Mouse (Mus musculus) heart, embryonic 11.5 days (tissue): ENCODE data around the gene Rrp1b. TPM values are rescaled to one million over a fixed set of nuclear protein-coding genes. Genes with fewer than 3 reads are reported as not detected.

ENCODE experiments used
- ATAC-seq: fragments of 200-750 bp; cut with Nextera tagmentation; replicated peaks from 2 replicates; pipeline ENCODE4 v1.8.0; 2017; ENCODE audit warnings: moderate library complexity; ENCODE audit not compliant: insufficient number of reproducible peaks, low FRiP score, low TSS enrichment
- H3K27ac ChIP-seq: fragments of 300-500 bp; sonication (generic); 2 replicates; pipeline ENCODE4 v1.5.1; 2014; ENCODE audit warnings: mild to moderate bottlenecking, low read depth, low read length
- H3K27me3 ChIP-seq: fragments of 300-500 bp; sonication (generic); 2 replicates; pipeline ENCODE4 v1.6.1; 2014; ENCODE audit warnings: mild to moderate bottlenecking, low read length, mixed read lengths; ENCODE audit not compliant: control insufficient read depth, insufficient read depth
- H3K36me3 ChIP-seq: fragments of 300-500 bp; sonication (generic); 2 replicates; pipeline ENCODE4 v1.6.1; 2014; ENCODE audit warnings: mild to moderate bottlenecking, low read length, moderate library complexity, mixed read lengths; ENCODE audit not compliant: control insufficient read depth, insufficient read depth
- H3K4me1 ChIP-seq: fragments of 300-500 bp; sonication (generic); 2 replicates; pipeline ENCODE4 v1.6.1; 2014; ENCODE audit warnings: low read length; ENCODE audit not compliant: control insufficient read depth, insufficient read depth
- H3K4me2 ChIP-seq: fragments of 300-500 bp; sonication (generic); 2 replicates; pipeline ENCODE4 v1.6.1; 2014; ENCODE audit warnings: mild to moderate bottlenecking, moderate library complexity
- H3K4me3 ChIP-seq: fragments of 300-500 bp; sonication (generic); 2 replicates; pipeline ENCODE4 v1.5.1; 2014; ENCODE audit warnings: low read depth, low read length
- H3K9ac ChIP-seq: fragments of 300-500 bp; sonication (generic); 2 replicates; pipeline ENCODE4 v1.6.1; 2014; ENCODE audit warnings: mild to moderate bottlenecking, low read depth, low read length, moderate library complexity
- H3K9me3 ChIP-seq: fragments of 300-500 bp; sonication (generic); replicated peaks from 2 replicates; pipeline ENCODE4 v1.6.1; 2016; ENCODE audit warnings: low read length; ENCODE audit not compliant: control insufficient read depth
- WGBS: fragments of 180-500 bp; shearing (Covaris S2); extraction: QIAGEN DNeasy Blood & Tissue Kit; methylation state at CpG from one replicate; pipeline ENCODE4 v1.1.7; 2014; ENCODE audit not compliant: insufficient replicate concordance; 5-methylcytosine and 5-hydroxymethylcytosine counted together
- polyA plus RNA-seq: library from polyadenylated mRNA; unstranded; fragments of >200 nt; fragmentation: Nextera tagmentation; extraction: Ambion mirVana; gene quantifications from 2 replicates; pipeline ENCODE4 v1.2.1, GENCODE M21; 2014

Rrp1b gene
- polyA plus RNA-seq, 1 experiment from 2014 or later = 44.3 TPM

GRCm38 (mm10) chr17:32003251-32003650 is 32.6 kb upstream of the Rrp1b start:
- no peak for ATAC-seq
- Histone ChIP-seq H3K9me3 (peaks cover 4% of the 10 kb centered on the region; the same call in 1 of the 2 replicates), H3K9ac (no peak overlapping the region), H3K27ac (no peak overlapping the region), H3K27me3 (no peaks in the 10 kb centered on the region), H3K4me2 (no peak overlapping the region), H3K36me3 (no peaks in the 10 kb centered on the region), H3K4me3 (no peak overlapping the region), H3K4me1 (no peaks in the 10 kb centered on the region)
- WGBS = 79% methylated on average over 3 of the region's 3 CpGs

GRCm38 (mm10) chr17:32006800-32007199 is 29.1 kb upstream of the Rrp1b start:
- WGBS = 74% methylated on average over 5 of the region's 5 CpGs
- ATAC-seq = no peak

GRCm38 (mm10) chr17:32011694-32012093 is 24.2 kb upstream of the Rrp1b start:
- WGBS = 71% methylated on average over 6 of the region's 6 CpGs
- H3K9ac ChIP-seq = no peak overlapping the region
- no peak overlapping the region for H3K4me2 ChIP-seq
- H3K36me3 ChIP-seq = no peaks in the 10 kb centered on the region
- no peaks in the 10 kb centered on the region for H3K9me3 ChIP-seq
- H3K27ac ChIP-seq = no peak overlapping the region
- ATAC-seq = no peak
- H3K4me1 ChIP-seq = no peaks in the 10 kb centered on the region; the same call in 1 of the 2 replicates
- no peak overlapping the region for H3K4me3 ChIP-seq
- H3K27me3 ChIP-seq = no peaks in the 10 kb centered on the region

More at GRCm38 (mm10) chr17:32006800-32007199, 29.1 kb upstream of the Rrp1b start:
- Histone ChIP-seq H3K36me3 (no peaks in the 10 kb centered on the region), H3K4me2 (no peak overlapping the region), H3K27me3 (no peaks in the 10 kb centered on the region), H3K4me1 (no peaks in the 10 kb centered on the region), H3K27ac (no peak overlapping the region), H3K4me3 (no peak overlapping the region), H3K9me3 (peaks cover 4% of the 10 kb centered on the region; the same call in 1 of the 2 replicates), H3K9ac (no peak overlapping the region)

- 33% methylated on average over 3 of the region's 3 CpGs for WGBS
Observed at GRCm38 (mm10) chr17:32012254-32012653, 23.6 kb upstream of the Rrp1b start.

GRCm38 (mm10) chr17:32013659-32014058 is 22.2 kb upstream of the Rrp1b start:
- no peak for ATAC-seq
- no peak overlapping the region for H3K4me3 ChIP-seq
- H3K4me2 ChIP-seq = no peak overlapping the region
- H3K27me3 ChIP-seq = no peaks in the 10 kb centered on the region
- H3K9ac ChIP-seq = no peak overlapping the region
- no peak overlapping the region for H3K27ac ChIP-seq
- no peaks in the 10 kb centered on the region for H3K36me3 ChIP-seq
- peaks cover 6% of the 10 kb centered on the region for H3K4me1 ChIP-seq
- H3K9me3 ChIP-seq = no peaks in the 10 kb centered on the region

More at GRCm38 (mm10) chr17:32012254-32012653, 23.6 kb upstream of the Rrp1b start:
- no peaks in the 10 kb centered on the region for H3K36me3 ChIP-seq
- H3K4me1 ChIP-seq = no peaks in the 10 kb centered on the region; the same call in 1 of the 2 replicates
- no peak overlapping the region for H3K4me3 ChIP-seq
- no peak overlapping the region for H3K27ac ChIP-seq
- ATAC-seq = no peak
- H3K9ac ChIP-seq = no peak overlapping the region
- no peaks in the 10 kb centered on the region for H3K27me3 ChIP-seq
- H3K4me2 ChIP-seq = no peak overlapping the region
- no peaks in the 10 kb centered on the region for H3K9me3 ChIP-seq

- Histone ChIP-seq H3K27me3 (no peaks in the 10 kb centered on the region), H3K27ac (no peak overlapping the region), H3K4me3 (no peak overlapping the region), H3K36me3 (no peaks in the 10 kb centered on the region), H3K4me1 (peaks cover 6% of the 10 kb centered on the region), H3K9ac (no peak overlapping the region), H3K9me3 (no peaks in the 10 kb centered on the region), H3K4me2 (no peak overlapping the region)
- 84% methylated on average over 8 of the region's 8 CpGs for WGBS
- no peak for ATAC-seq
Observed at GRCm38 (mm10) chr17:32016481-32016880, 19.4 kb upstream of the Rrp1b start.

GRCm38 (mm10) chr17:32018127-32018894 is 17.6 kb upstream of the Rrp1b start:
- Histone ChIP-seq H3K9me3 (no peaks in the 10 kb centered on the region), H3K4me3 (no peak overlapping the region), H3K9ac (no peak overlapping the region), H3K4me2 (no peak overlapping the region), H3K36me3 (no peaks in the 10 kb centered on the region), H3K4me1 (peaks cover 6% of the 10 kb centered on the region), H3K27me3 (no peaks in the 10 kb centered on the region), H3K27ac (peak overlapping the region; percentile 51)
- ATAC-seq = no peak; the same call in 1 of the 2 replicates
- whole genome bisulfite sequencing = 76% methylated on average over 5 of the region's 5 CpGs

GRCm38 (mm10) chr17:32021981-32022380 is 13.9 kb upstream of the Rrp1b start:
- Histone ChIP-seq H3K27ac (no peak overlapping the region), H3K4me1 (peaks cover 12% of the 10 kb centered on the region), H3K36me3 (no peaks in the 10 kb centered on the region), H3K4me2 (no peak overlapping the region), H3K9me3 (no peaks in the 10 kb centered on the region), H3K4me3 (no peak overlapping the region), H3K27me3 (no peaks in the 10 kb centered on the region), H3K9ac (no peak overlapping the region)
- ATAC-seq = no peak
- 85% methylated on average over 3 of the region's 3 CpGs for WGBS

- no peak overlapping the region for H3K4me2 ChIP-seq
- WGBS = 69% methylated on average over 6 of the region's 6 CpGs
- H3K27me3 ChIP-seq = no peaks in the 10 kb centered on the region
- no peaks in the 10 kb centered on the region for H3K9me3 ChIP-seq
- no peak overlapping the region for H3K9ac ChIP-seq
- ATAC-seq = no peak
- peaks cover 12% of the 10 kb centered on the region for H3K4me1 ChIP-seq
- H3K4me3 ChIP-seq = no peak overlapping the region
- H3K27ac ChIP-seq = no peak overlapping the region
- no peaks in the 10 kb centered on the region for H3K36me3 ChIP-seq
Observed at GRCm38 (mm10) chr17:32022551-32022950, 13.3 kb upstream of the Rrp1b start.
